Mouse (Mus musculus) ovary, adult 18-20 months (tissue): ENCODE measurements around the gene Sptbn1.
"Not testable (repeated sequence)": the region's sequence is repeated elsewhere in the genome, so short reads cannot be mapped to it uniquely, and the experiment has no call there.

ENCODE experiments used
- DNase-seq: peaks from one replicate; pipeline ENCODE4 v3.0.0; 2022; ENCODE audit warnings: low spot score, mixed read lengths

The Sptbn1 gene

GRCm38 (mm10) chr11:30255211-30255610, 12.8 kb downstream of the Sptbn1 start:
- DNase-seq, result not testable (repeated sequence)

- no peak for DNase-seq
Measured at GRCm38 (mm10) chr11:30251294-30251904, 16.6 kb downstream of the Sptbn1 start.

- no peak for DNase-seq
Measured at GRCm38 (mm10) chr11:30249452-30250016, 18.4 kb downstream of the Sptbn1 start.

- no peak for DNase-seq
Measured at GRCm38 (mm10) chr11:30247106-30247505, 20.9 kb downstream of the Sptbn1 start.

GRCm38 (mm10) chr11:30246161-30246560, 21.8 kb downstream of the Sptbn1 start:
- DNase-seq, result peak; percentile 40

- DNase-seq, result no peak
Measured at GRCm38 (mm10) chr11:30244172-30244571, 23.8 kb downstream of the Sptbn1 start.

GRCm38 (mm10) chr11:30243591-30243990, 24.4 kb downstream of the Sptbn1 start:
- DNase-seq, result peak; percentile 43

GRCm38 (mm10) chr11:30240861-30241260, 27.1 kb downstream of the Sptbn1 start:
- DNase-seq, result no peak

GRCm38 (mm10) chr11:30237960-30238359, 30.0 kb downstream of the Sptbn1 start:
- DNase-seq, result no peak

- no peak for DNase-seq
Measured at GRCm38 (mm10) chr11:30236681-30237242, 31.2 kb downstream of the Sptbn1 start.

GRCm38 (mm10) chr11:30235666-30236065, 32.3 kb downstream of the Sptbn1 start:
- no peak for DNase-seq

GRCm38 (mm10) chr11:30235218-30235617, 32.8 kb downstream of the Sptbn1 start:
- no peak for DNase-seq

- DNase-seq, result no peak
Measured at GRCm38 (mm10) chr11:30233946-30234345, 34.0 kb downstream of the Sptbn1 start.

- peak; percentile 62 for DNase-seq
Measured at GRCm38 (mm10) chr11:30232082-30232481, 35.9 kb downstream of the Sptbn1 start.

GRCm38 (mm10) chr11:30231336-30231735, 36.6 kb downstream of the Sptbn1 start:
- DNase-seq, result no peak

GRCm38 (mm10) chr11:30230330-30230771, 37.6 kb downstream of the Sptbn1 start:
- no peak for DNase-seq

- no peak for DNase-seq
Measured at GRCm38 (mm10) chr11:30226756-30227155, 41.2 kb downstream of the Sptbn1 start.

- no peak for DNase-seq
Measured at GRCm38 (mm10) chr11:30224599-30224998, 43.4 kb downstream of the Sptbn1 start.

GRCm38 (mm10) chr11:30222636-30223035, 45.3 kb downstream of the Sptbn1 start:
- no peak for DNase-seq

GRCm38 (mm10) chr11:30221043-30221442, 46.9 kb downstream of the Sptbn1 start:
- DNase-seq, result no peak

- DNase-seq, result no peak
Measured at GRCm38 (mm10) chr11:30218386-30218785, 49.6 kb downstream of the Sptbn1 start.

- DNase-seq, result no peak
Measured at GRCm38 (mm10) chr11:30217496-30217895, 50.5 kb downstream of the Sptbn1 start.

- DNase-seq, result no peak
Measured at GRCm38 (mm10) chr11:30211663-30212416, 56.1 kb downstream of the Sptbn1 start.
